9 mouse cellular contexts compared by ENCODE assay signal in the genomic region with DNA sequence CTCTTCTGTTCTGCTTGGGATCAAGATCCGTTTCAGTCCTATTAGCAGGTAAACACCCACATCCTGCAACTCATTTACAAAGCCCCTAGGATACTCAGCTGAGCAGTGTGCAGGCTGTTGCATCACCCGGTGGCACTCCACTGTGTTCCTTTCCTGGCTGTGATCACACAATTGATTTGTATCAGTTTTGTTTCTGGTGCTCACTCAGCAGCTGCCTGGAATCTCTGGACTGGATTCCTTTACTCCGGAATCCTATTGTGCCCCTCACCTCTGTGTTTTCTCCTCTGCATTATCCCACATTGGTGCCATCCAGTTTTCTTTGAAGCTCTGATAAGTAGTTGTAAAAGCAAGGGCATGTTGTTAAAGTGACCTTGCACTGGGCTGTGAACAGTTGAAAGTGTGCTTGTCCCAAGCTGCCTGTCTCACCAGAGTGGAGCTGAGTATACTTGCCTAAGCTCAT.
DNase-seq lines count a peak whose midpoint lies in the region; ATAC-seq and TF ChIP-seq lines count a peak whose summit lies in the region.
"Had no signal": no experiment of that assay in that cellular context is flagged by ENCODE, and none has a peak within 500 bp of the region (broad histone marks: within the 10 kb centered on the region; RNA-seq: fewer than 3 reads in every experiment).

No protein-coding gene starts in this region.

- intact Hi-C loops in left cerebral cortex, postnatal 14 days (cut with DNase I), result no loop called here

- DNase-seq in adrenal gland, adult (ENCODE audit: inconsistent age in 2 of 2, low spot score in 1 of 2), result peak; percentile 52 to 81
- no peak for DNase-seq in adrenal gland, adult 18-20 months (ENCODE audit: low spot score in 2 of 2)
- no peak for DNase-seq in Patski (ENCODE audit: low read depth, low spot score)
- DNase-seq in liver, postnatal 0 days, result peak; percentile 64
- no peak for DNase-seq in left cerebral cortex, postnatal 14 days (ENCODE audit: low spot score in 2 of 2)
- no peak for DNase-seq in cerebellum, adult 8-10 months

- peak overlapping the region; percentile 47 for H3K4me2 ChIP-seq in heart, embryonic 14.5 days (ENCODE audit: low read length)
- H3K4me2 ChIP-seq in liver, postnatal 0 days (ENCODE audit: low read depth, low read length), result peak overlapping the region; percentile 19; the same call in 1 of the 2 replicates
- H3K4me2 ChIP-seq: embryonic facial prominence, embryonic 15.5 days had no signal

- TF ChIP-seq CTCF in Patski (IDR thresholded peaks at IDR 0.05), result no peak
- no peak for TF ChIP-seq CTCF in liver, postnatal 0 days (IDR thresholded peaks at IDR 0.05; ENCODE audit: low read depth)

- in situ Hi-C loops in Patski (cut with MboI; ENCODE audit: low pct_unique_long_range_greater_than_20kb), result no loop called here

- peak overlapping the region; percentile 77 to 84 for H3K27ac ChIP-seq in heart, embryonic 14.5 days (replicated peaks in 1 of 2; ENCODE audit: control insufficient read depth in 1 of 2, insufficient read depth in 1 of 2, low read depth in 2 of 2, low read length in 2 of 2)
- H3K27ac ChIP-seq in liver, postnatal 0 days (ENCODE audit: low read depth), result peak overlapping the region; percentile 90
- H3K27ac ChIP-seq: embryonic facial prominence, embryonic 15.5 days had no signal

- 1% methylated on average over 3 of the region's 3 CpGs for WGBS in heart, embryonic 14.5 days
- WGBS in liver, postnatal 0 days (ENCODE audit: insufficient replicate concordance), result 8% methylated on average over 3 of the region's 3 CpGs

- peak overlapping the region; percentile 38; the same call in 1 of the 2 replicates for H3K9ac ChIP-seq in heart, embryonic 14.5 days (ENCODE audit: low read length)
- H3K9ac ChIP-seq in liver, postnatal 0 days (replicated peaks), result 0 out of 2 replicates have a peak overlapping the region, but pooled peaks have one; percentile 11
- H3K9ac ChIP-seq: embryonic facial prominence, embryonic 15.5 days had no signal

- H3K36me3 ChIP-seq in heart, embryonic 14.5 days (ENCODE audit: control insufficient read depth, insufficient read depth, low read length), result no peaks in the 10 kb centered on the region
- no peaks in the 10 kb centered on the region for H3K36me3 ChIP-seq in liver, postnatal 0 days (replicated peaks; ENCODE audit: insufficient read depth, low read length)
- H3K36me3 ChIP-seq: embryonic facial prominence, embryonic 15.5 days had no signal

- H3K4me1 ChIP-seq in heart, embryonic 14.5 days (ENCODE audit: control insufficient read depth in 2 of 2, insufficient read depth in 2 of 2, low read length in 2 of 2), result peaks cover 15 to 38% of the 10 kb centered on the region in 2 experiments
- H3K4me1 ChIP-seq in liver, postnatal 0 days (ENCODE audit: insufficient read depth), result peaks cover 4% of the 10 kb centered on the region; the same call in 1 of the 2 replicates
- H3K4me1 ChIP-seq: embryonic facial prominence, embryonic 15.5 days had no signal

- no peaks in the 10 kb centered on the region for H3K27me3 ChIP-seq in Patski
- no peaks in the 10 kb centered on the region for H3K27me3 ChIP-seq in heart, embryonic 14.5 days (ENCODE audit: control insufficient read depth, insufficient read depth, low read length)
- H3K27me3 ChIP-seq in liver, postnatal 0 days (ENCODE audit: insufficient read depth, low read length), result no peaks in the 10 kb centered on the region
- H3K27me3 ChIP-seq: embryonic facial prominence, embryonic 15.5 days had no signal

- 0 out of 4 replicates have a peak overlapping the region, but pooled peaks of 1 of the 2 experiments have one; percentile 1 for H3K4me3 ChIP-seq in heart, embryonic 14.5 days (ENCODE audit: control insufficient read depth in 1 of 2, insufficient read depth in 1 of 2, low read depth in 1 of 2, low read length in 2 of 2)
- no peak overlapping the region for H3K4me3 ChIP-seq in liver, postnatal 0 days (ENCODE audit: low read depth, low read length)
- H3K4me3 ChIP-seq: embryonic facial prominence, embryonic 15.5 days had no signal

- ATAC-seq in Patski, result peak; percentile 81
- peak; percentile 40; the same call in 1 of the 2 replicates for ATAC-seq in heart, embryonic 14.5 days (ENCODE audit: insufficient number of reproducible peaks, insufficient read depth, low FRiP score, low read depth)
- peak; percentile 98 for ATAC-seq in liver, postnatal 0 days
- no peak for ATAC-seq in erythroblast, adult 5-6 weeks (replicated peaks; ENCODE audit: low FRiP score, poor library complexity, severe bottlenecking)

- POLR2A ChIA-PET in Patski (lab: Charles Lee), result no interaction called here

- CTCF ChIA-PET in Patski (lab: Charles Lee), result interaction anchor here (1.0 to 1.5 kb wide), 5 partner anchors 8 to 18 kb away, joined by 3 to 6 read pairs (median 4); no protein-coding TSS in a partner anchor

- peak; percentile 38; the same call in 1 of the 2 replicates for TF ChIP-seq EP300 in liver, postnatal 0 days (IDR thresholded peaks at IDR 0.05; ENCODE audit: low read depth)

- 0 out of 2 replicates have a peak, but pooled peaks cover 3% of the 10 kb centered on the region for H3K9me3 ChIP-seq in heart, embryonic 14.5 days (ENCODE audit: control insufficient read depth, low read length)
- no peaks in the 10 kb centered on the region for H3K9me3 ChIP-seq in liver, postnatal 0 days (ENCODE audit: low read length)
- H3K9me3 ChIP-seq: embryonic facial prominence, embryonic 15.5 days had no signal

Comparison
In these comparisons a context has a peak if more than half of its experiments do, and no peak if none do; other contexts are left out.
1. DNase-seq: peak in adrenal gland, adult (2 of 2) and liver, postnatal 0 days (single experiment); none in adrenal gland, adult 18-20 months (0 of 2), Patski (single experiment), left cerebral cortex, postnatal 14 days (0 of 2) and cerebellum, adult 8-10 months (single experiment).